Mouse (Mus musculus) megakaryocyte, adult 5-6 weeks (primary cell): ENCODE results near the gene Sowahb. TPM values are rescaled to one million over a fixed set of nuclear protein-coding genes. Genes with fewer than 3 reads are reported as not detected.
"Not testable (repeated sequence)": the region's sequence is repeated elsewhere in the genome, so short reads cannot be mapped to it uniquely, and the experiment has no call there.

Experiments used
- ATAC-seq: 2 replicates; pipeline ENCODE4 v1.8.0; 2016; ENCODE audit warnings: mild to moderate bottlenecking, inconsistent platforms; ENCODE audit not compliant: poor library complexity, severe bottlenecking
- total RNA-seq, 2 experiments: library from RNA; stranded (forward) in 1 of 2; stranded (reverse) in 1 of 2; fragments of 153-499, 151-499 nt in 1 of 2; fragments of 221-1000, 200-1000 nt in 1 of 2; gene quantifications; 2 replicates each; pipeline versions ENCODE4 v1.2.3 to v1.2.4; 2015 to 2017

The Sowahb gene
- total RNA-seq, 2 experiments from 2014 or later, result not detected

- ATAC-seq, result no peak
These were observed 886 bp downstream of the Sowahb start for GRCm38 (mm10) chr5:93043688-93044583.

DNA sequence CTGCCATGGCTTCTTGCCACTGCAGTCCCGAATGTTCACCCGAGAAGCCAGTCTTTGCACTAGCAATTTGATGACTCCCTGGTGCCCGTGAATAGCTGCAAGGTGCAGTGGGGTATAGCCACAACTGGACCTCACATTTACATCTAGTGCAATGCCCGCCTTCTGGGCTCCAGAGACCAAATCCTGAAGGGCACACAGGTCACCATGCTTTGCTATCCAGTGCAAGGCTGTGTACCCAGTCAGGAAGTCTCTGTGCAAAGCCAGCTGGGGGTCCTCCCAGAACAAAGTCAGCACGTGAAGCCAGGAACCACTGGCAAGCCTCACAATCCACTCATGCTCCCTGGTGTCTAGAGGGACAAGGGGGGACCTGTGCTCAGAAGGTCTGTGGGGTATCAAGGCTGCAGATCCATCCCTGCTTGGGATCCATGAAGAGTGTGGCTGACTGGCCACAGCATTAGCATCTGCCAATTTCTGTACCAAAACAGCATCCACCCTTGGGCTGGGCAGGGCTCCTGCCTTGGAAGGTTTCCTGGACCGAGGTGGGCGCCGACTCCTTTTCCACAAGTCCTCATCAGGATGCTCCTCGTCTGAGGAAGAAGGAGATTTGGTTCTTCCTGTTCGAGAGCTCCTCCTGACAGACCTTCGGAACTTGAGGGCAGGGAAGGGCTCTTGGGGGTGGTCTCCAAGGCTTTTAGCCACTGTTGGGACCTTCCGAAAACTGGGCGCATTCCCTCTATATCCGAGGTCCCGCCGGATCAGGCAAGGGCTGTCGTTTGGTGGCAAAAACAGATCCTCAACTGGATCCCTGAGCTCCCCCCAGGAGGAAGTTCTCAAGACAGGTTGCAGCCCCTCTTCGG, 1.8 kb downstream of the Sowahb start:
- no peak for ATAC-seq

DNA sequence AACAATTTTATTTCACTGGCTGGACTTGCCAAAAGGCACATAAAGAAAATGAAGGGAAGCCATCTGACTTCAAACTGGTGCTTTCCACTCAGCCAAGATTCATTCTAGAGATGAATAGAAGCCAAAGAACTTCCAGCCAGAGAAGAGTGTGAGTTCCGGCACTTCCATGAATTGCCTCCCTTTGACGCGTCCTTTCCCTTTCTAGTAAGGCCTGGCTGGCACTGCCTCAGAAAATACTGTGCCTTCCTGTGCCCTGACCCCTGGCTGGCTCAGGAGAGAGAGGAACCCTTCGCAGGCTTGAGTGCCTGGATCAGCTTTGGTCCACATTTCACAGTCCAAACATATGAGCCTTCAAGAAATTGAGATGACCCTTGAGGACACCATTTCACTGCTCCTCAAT, 2.8 kb downstream of the Sowahb start:
- no peak for ATAC-seq

DNA sequence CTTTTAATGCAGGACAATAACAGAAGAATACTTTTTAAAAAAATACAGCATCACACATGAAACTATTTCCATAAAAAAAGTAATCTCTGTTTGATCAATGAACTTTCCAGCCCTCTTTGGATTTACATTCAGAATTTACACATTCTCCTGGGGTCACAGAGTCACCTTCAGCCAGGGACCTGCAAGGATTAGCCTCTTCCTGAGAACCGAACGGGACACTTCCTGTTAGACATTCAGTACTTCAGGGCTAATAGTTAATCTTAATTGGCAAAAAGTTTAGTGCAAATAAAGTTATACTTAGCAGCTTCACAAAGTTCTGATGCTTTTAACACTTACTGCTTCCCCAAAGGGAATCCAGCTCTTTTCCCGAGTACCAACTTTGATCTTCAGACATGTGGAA, 3.5 kb downstream of the Sowahb start:
- no peak for ATAC-seq

GRCm38 (mm10) chr5:93040095-93040494, 4.7 kb downstream of the Sowahb start:
- ATAC-seq, result no peak

DNA sequence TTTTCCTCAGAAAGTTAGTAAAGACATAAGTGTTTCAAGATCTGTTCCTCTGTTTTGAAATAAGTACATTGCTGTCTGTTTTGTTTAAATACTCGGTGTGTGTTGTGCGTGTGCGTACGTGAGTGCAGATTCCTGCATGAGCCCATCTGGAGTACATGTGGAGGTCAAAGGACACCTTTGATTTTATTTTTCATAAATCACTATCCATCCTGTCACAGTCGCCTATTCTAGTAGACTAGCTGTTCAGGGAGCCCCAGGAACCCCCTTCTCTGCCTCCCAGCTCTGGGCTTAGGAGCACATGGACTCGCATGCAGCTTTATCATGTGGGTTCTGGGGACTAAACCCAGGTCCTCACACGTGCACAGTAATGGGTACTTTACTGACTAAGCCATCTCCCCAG, 8.6 kb downstream of the Sowahb start:
- no peak for ATAC-seq

DNA sequence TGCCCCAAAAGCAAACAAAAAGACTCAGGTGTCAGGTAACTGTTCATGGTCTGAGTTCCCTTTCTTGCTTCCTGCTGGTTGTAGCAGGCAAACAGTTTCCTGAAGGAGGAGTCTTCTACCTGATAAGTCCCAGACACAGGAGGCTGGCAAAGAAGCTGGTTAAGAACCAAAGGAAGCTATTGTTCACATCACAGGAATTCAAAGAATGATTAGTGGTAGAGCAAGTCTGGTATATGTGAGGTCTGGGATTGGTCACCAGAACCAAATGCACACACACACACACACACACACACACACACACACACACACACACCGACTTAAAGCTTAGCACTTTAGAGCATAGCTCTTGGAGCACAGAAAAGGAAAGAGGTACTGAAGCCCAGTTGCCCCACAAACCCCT, 9.5 kb downstream of the Sowahb start:
- ATAC-seq, result no peak

DNA sequence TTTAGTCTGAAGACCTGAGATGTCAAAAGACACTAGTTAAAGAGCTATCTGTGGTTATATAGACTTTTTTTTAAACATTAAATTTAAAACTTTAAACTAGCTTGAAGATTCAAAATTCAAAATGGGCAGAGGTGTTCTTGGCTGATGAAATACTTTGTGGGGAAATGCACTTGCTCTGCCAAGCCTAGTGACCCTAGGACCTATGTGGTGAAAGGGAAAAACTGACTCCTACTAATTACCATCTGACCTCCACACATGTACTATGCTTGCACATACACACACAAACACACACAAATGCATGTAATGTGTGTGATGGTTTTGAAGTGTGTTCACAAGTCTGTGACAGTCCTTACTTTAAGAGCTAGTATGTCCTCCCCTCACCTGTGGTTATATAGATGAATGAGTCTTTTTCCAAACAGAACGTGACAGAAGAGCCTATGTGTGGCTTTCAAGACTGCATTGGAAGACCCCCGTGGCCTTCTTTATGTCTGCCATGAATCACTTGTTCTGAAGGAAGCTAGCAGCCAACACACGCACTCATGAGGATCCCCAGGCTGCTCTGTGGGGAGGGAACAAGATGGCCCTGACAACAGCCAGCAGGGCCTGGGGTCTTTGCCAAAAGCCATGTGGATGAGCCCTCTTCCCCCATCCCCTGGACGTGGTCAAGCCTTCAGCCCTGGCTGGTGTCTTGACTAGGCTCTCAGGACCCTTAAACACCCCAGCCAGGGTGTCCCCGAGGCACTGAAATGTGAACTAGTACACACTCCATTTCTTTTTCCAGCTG, 11.5 kb downstream of the Sowahb start:
- ATAC-seq, result no peak

DNA sequence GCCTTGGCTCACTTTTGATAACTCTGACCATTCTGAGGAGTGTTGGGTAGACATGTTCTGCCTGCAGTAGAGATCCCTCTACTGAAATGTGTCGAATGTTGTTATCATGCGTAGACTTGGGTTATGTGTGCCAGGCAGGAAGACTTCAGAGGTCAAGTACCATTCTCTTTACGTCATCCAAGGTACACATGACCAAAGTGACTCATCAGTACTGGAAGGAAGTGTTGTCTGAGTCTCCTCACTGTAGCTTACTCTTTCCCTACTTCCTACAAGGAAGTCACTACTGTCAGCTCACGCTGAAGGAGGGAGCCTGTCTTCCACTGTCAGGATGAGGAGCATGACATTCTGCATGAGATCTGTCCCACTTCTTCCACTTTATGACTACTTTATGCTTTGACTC, 12.2 kb downstream of the Sowahb start:
- ATAC-seq, result no peak

- no peak for ATAC-seq
These were observed 14.0 kb downstream of the Sowahb start for GRCm38 (mm10) chr5:93030869-93031268.

DNA sequence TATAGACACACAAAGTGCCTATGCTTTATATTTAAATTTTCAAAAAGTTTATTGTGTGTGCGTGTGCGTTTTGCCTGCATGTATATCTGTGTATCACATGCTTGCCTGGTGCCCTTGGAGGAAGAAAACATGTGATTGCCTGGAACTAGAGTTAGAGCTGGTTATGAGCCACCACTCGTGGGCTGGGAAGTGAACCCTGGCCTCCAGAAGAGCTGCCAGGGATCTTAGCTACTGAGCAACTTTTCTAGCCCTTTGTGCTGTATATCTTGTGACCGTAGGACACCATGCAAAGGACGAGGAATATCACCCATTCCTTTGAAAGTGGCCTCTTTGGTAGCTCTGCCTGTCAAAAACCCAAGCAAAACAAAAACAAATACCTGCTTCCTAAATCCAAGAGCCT, 14.4 kb downstream of the Sowahb start:
- no peak for ATAC-seq

- no peak for ATAC-seq
These were observed 17.6 kb downstream of the Sowahb start for GRCm38 (mm10) chr5:93027120-93027675.

- ATAC-seq, result no peak
These were observed 18.2 kb downstream of the Sowahb start for GRCm38 (mm10) chr5:93026437-93027119.

DNA sequence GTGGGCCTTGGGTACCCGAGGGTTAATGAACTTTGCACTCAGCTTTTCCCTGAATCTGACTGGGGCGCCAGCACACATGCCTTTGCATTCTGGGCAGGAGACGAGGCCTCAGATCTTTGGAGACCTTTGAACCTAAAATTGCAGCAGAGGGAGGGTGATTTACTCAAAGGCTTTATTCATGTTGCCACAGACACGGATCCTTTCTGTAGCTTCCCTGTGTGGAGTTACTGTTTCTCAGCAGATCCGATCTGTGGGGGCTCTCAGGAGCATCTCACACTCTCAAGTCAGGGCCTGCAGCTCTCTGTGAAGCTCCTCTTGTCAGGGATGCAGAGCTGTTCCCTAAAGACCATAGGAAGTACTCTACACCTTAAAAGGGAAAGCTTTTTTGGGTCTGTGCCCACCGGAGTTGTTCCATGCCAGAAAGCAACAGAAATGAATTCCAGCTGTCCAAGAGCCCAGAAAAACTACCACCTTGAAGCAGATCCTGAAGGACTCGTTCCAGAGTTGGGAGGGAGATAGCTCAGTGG, 20.0 kb downstream of the Sowahb start:
- ATAC-seq, result no peak

DNA sequence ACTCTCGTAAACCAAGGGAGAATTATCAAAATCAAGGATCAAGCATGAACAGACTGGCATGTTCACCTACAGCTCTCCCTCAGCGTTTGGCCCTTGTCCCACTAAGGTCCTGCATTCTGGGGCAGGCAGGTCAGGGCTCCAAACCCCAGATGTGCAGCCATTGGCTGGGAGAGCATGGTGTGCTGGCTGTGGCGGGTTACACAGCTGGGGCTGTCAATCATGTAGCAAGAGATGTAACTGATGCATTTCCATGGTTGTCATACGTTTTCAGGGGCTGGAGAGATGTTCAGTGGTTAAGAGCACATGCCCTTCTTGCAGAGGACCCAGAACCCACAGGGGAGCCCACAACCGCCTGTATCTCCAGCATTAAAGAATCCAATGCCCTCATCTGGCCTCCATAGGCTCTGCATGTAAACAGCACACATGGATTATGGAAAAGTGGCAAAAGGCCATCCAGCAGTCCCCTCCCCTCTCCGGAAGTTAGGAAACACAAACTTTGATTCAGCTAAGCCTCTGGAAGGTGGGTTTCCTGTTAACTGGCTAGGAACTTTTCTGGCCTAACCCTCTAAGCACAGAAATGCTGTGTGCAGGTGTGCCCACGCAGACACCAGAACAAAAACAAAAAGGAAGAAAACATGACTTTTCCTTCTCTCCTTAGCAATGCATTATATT, 22.6 kb downstream of the Sowahb start:
- ATAC-seq, result no peak

GRCm38 (mm10) chr5:93020024-93020666, 24.7 kb downstream of the Sowahb start:
- ATAC-seq, result no peak

GRCm38 (mm10) chr5:93019207-93019606, 25.6 kb downstream of the Sowahb start:
- ATAC-seq, result not testable (repeated sequence)

DNA sequence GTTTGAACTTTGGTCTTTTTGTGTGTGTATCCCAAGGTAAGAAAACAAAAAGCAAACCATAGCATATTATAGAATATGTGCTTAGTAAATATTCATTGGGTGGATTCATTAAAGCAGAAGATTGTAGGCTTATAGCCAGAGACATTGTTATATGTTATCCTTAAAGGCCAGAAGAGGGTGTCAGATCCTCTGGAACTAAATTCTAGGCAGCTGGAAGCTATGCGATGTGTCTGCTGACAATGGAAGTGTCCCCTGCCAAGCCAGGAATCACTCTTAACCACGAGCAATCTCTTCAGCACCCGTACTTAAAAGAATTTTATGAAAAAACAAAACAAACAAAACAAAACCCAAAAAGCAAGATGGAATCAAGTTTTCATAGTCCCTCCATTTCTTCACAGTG, 27.1 kb downstream of the Sowahb start:
- no peak for ATAC-seq

DNA sequence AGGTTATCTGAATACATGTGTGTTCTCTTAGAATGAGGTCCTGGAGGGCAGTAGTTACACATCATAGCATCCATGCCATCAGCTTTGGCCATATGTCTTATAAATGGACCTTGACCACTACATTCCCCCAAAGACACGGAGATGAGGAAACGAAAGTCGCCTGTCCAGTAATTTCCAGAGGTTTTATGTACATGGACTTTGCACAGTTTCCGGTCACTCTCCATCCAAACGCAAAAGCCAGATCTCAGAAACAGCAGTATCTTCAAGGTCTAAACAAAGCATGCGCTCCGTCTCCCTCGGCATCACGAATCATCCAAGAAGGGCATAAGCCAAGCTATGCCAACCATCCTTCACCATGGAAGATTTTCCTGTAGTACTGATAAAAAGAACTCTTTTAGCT, 36.6 kb downstream of the Sowahb start:
- ATAC-seq, result no peak
